ENCODE assay signal across 21 mouse cellular contexts in the genomic region with DNA sequence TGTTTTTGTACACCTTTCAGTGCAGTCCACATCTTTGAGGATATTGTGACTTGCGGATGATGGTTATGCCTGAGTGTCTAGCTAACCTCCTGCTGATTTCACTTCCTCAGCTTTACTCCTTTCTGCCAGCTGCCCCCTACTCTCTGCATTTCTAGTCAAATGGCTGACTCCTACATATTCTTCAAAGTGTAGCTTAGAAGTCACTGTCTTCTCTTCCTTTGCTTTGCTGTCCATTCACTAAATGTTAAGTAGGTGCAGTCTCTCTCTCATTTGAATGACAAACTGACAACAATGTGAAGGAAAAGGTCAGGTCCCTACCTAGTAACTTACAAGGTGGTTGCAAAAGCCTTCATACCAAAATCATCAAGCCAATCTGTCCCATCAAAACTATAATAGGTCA.
A peak's percentile ranks its signal among the peaks of the same experiment; 100 is the strongest.
DNase-seq lines count a peak whose midpoint lies in the region; ATAC-seq and TF ChIP-seq lines count a peak whose summit lies in the region.
"Had no signal": no experiment of that assay in that cellular context is flagged by ENCODE, and none has a peak within 500 bp of the region (broad histone marks: within the 10 kb centered on the region; RNA-seq: fewer than 3 reads in every experiment).

No protein-coding gene starts in this region.

- H3K9me3 ChIP-seq in ES-Bruce4 (replicated peaks; ENCODE audit: control insufficient read depth, insufficient read depth, low read length, poor library complexity, severe bottlenecking) = peaks cover 6% of the 10 kb centered on the region; the same call in 1 of the 2 replicates
- no peaks in the 10 kb centered on the region for H3K9me3 ChIP-seq in ES-E14 (ENCODE audit: control insufficient read depth, insufficient read depth, low read depth, low read length)
- H3K9me3 ChIP-seq in stomach, postnatal 0 days (ENCODE audit: control insufficient read depth, low read length) = no peaks in the 10 kb centered on the region
- H3K9me3 ChIP-seq: embryonic facial prominence, embryonic 10.5 days; embryonic facial prominence, embryonic 12.5 days; forebrain, embryonic 13.5 days; forebrain, embryonic 15.5 days had no signal

- H3K4me3 ChIP-seq in ES-Bruce4 (ENCODE audit: low read depth, low read length) = no peak overlapping the region
- no peak overlapping the region for H3K4me3 ChIP-seq in ES-E14 (ENCODE audit: insufficient read depth in 1 of 2, low read depth in 1 of 2, low read length in 2 of 2, poor library complexity in 1 of 2, severe bottlenecking in 1 of 2)
- H3K4me3 ChIP-seq in stomach, postnatal 0 days (ENCODE audit: low read depth, low read length) = no peak overlapping the region
- H3K4me3 ChIP-seq: embryonic facial prominence, embryonic 10.5 days; embryonic facial prominence, embryonic 12.5 days; forebrain, embryonic 13.5 days; forebrain, embryonic 15.5 days had no signal

- no peak overlapping the region for H3K9ac ChIP-seq in ES-Bruce4 (ENCODE audit: low read depth, poor library complexity, severe bottlenecking)
- no peak overlapping the region for H3K9ac ChIP-seq in ES-E14 (ENCODE audit: insufficient read depth, low read depth, low read length, poor library complexity, severe bottlenecking)
- H3K9ac ChIP-seq in stomach, postnatal 0 days (ENCODE audit: low read length) = no peak overlapping the region
- H3K9ac ChIP-seq: embryonic facial prominence, embryonic 12.5 days; forebrain, embryonic 13.5 days; forebrain, embryonic 15.5 days; forebrain, postnatal 0 days had no signal

- H3K36me3 ChIP-seq in ES-Bruce4 (ENCODE audit: control insufficient read depth, insufficient read depth, low read length, poor library complexity, severe bottlenecking) (no peaks in the 10 kb centered on the region), ES-E14 (ENCODE audit: control insufficient read depth, insufficient read depth, low read length, poor library complexity, severe bottlenecking) (no peaks in the 10 kb centered on the region)
- H3K36me3 ChIP-seq in stomach, postnatal 0 days (ENCODE audit: control insufficient read depth, insufficient read depth, low read length) = no peaks in the 10 kb centered on the region
- H3K36me3 ChIP-seq: embryonic facial prominence, embryonic 10.5 days; embryonic facial prominence, embryonic 12.5 days; forebrain, embryonic 15.5 days had no signal

- in situ Hi-C loops in ES-E14 (cut with MboI; ENCODE audit: low sequenced_read_pairs in 2 of 2, unreplicated experiment in 2 of 2) = no loop called here

- H3K4me2 ChIP-seq in stomach, postnatal 0 days (replicated peaks; ENCODE audit: low read depth) = no peak overlapping the region
- H3K4me2 ChIP-seq: embryonic facial prominence, embryonic 12.5 days; forebrain, embryonic 13.5 days; forebrain, embryonic 15.5 days had no signal

- peak overlapping the region; percentile 19; the same call in 1 of the 2 replicates for H3K27ac ChIP-seq in ES-Bruce4 (ENCODE audit: insufficient read depth, low read length)
- no peak overlapping the region; the same call in 1 of the 2 replicates for H3K27ac ChIP-seq in ES-E14 (ENCODE audit: insufficient read depth, low read depth, low read length, poor library complexity, severe bottlenecking)
- no peak overlapping the region for H3K27ac ChIP-seq in stomach, postnatal 0 days (replicated peaks)
- H3K27ac ChIP-seq: embryonic facial prominence, embryonic 10.5 days; embryonic facial prominence, embryonic 12.5 days; forebrain, embryonic 13.5 days; forebrain, embryonic 15.5 days had no signal

- 100% methylated on average over 1 of the region's 1 CpGs for WGBS in stomach, postnatal 0 days

- no peak for TF ChIP-seq CTCF in ES-Bruce4 (IDR thresholded peaks at IDR 0.05; ENCODE audit: low read depth, low read length)
- no peak for TF ChIP-seq CTCF in stomach, postnatal 0 days (IDR thresholded peaks at IDR 0.05; ENCODE audit: low read depth)

- TF ChIP-seq EP300 in ES-Bruce4 (IDR thresholded peaks at IDR 0.05; ENCODE audit: insufficient read depth, low read depth, low read length) = no peak
- no peak for TF ChIP-seq EP300 in stomach, postnatal 0 days (optimal IDR thresholded peaks at IDR 0.05)

- H3K4me1 ChIP-seq in ES-Bruce4 (ENCODE audit: control insufficient read depth, insufficient read depth, low read length) (no peaks in the 10 kb centered on the region), ES-E14 (ENCODE audit: control insufficient read depth in 2 of 2, insufficient read depth in 2 of 2, low read length in 2 of 2, poor library complexity in 1 of 2) (0 out of 4 replicates have a peak, but pooled peaks cover 2% of the 10 kb centered on the region in 2 experiments)
- H3K4me1 ChIP-seq in stomach, postnatal 0 days (replicated peaks; ENCODE audit: control insufficient read depth, insufficient read depth) = no peaks in the 10 kb centered on the region
- H3K4me1 ChIP-seq: embryonic facial prominence, embryonic 10.5 days; embryonic facial prominence, embryonic 12.5 days; forebrain, embryonic 13.5 days; forebrain, embryonic 15.5 days had no signal

- TF ChIP-seq POLR2A in ES-Bruce4 (IDR thresholded peaks at IDR 0.05; ENCODE audit: insufficient read depth, low read length) = no peak

- DNase-seq in ES-E14 (ENCODE audit: low read depth, low spot score) (peak; percentile 16), ZHBTc4 (ENCODE audit: low read depth, low spot score) (peak; percentile 62)
- DNase-seq in adrenal gland, adult 8-10 months = no peak
- DNase-seq in stomach, postnatal 0 days (ENCODE audit: low spot score) = no peak
- DNase-seq: adrenal gland, adult 2 months; adrenal gland, postnatal 14 days; adrenal gland, postnatal 36 days; B cell, adult 2 months; cerebellum, adult 11-12 months; cerebellum, adult 2 months; cerebellum, adult 9-10 months; cerebellum, postnatal 10 days; cerebellum, postnatal 25 days; forebrain, postnatal 0 days had no signal

- ATAC-seq in stomach, postnatal 0 days (ENCODE audit: low FRiP score, low TSS enrichment) = no peak
- ATAC-seq: CD4-positive, CD25-positive, alpha-beta regulatory T cell, adult 4 months; forebrain, embryonic 13.5 days; forebrain, embryonic 15.5 days; forebrain, postnatal 0 days had no signal

- H3K27me3 ChIP-seq in ES-Bruce4 (ENCODE audit: control insufficient read depth, insufficient read depth, low read length, poor library complexity, severe bottlenecking) = no peaks in the 10 kb centered on the region
- no peaks in the 10 kb centered on the region for H3K27me3 ChIP-seq in stomach, postnatal 0 days (ENCODE audit: control insufficient read depth, insufficient read depth, low read length)
- H3K27me3 ChIP-seq: CH12.LX; embryonic facial prominence, embryonic 12.5 days; forebrain, embryonic 13.5 days; forebrain, embryonic 15.5 days had no signal

TF ChIP-seq in ES-E14, 5 proteins besides CTCF, POLR2A, EP300 and RAD21:
- no peak for TF ChIP-seq CHD2 (IDR thresholded peaks at IDR 0.05; ENCODE audit: low read depth, low read length)
- TF ChIP-seq HCFC1 (IDR thresholded peaks at IDR 0.05; ENCODE audit: borderline replicate concordance, insufficient read depth, low read length) = no peak
- no peak for TF ChIP-seq ZNF384 (IDR thresholded peaks at IDR 0.05; ENCODE audit: low read depth, low read length)
- no peak for TF ChIP-seq MAFK (IDR thresholded peaks at IDR 0.05; ENCODE audit: insufficient read depth, low read depth, low read length)
- TF ChIP-seq ZC3H11A (IDR thresholded peaks at IDR 0.05; ENCODE audit: borderline replicate concordance, low read depth, low read length) = no peak

Comparison
In these comparisons a context has a peak if more than half of its experiments do, and no peak if none do; other contexts are left out.
1. DNase-seq: peak in ES-E14 (single experiment) and ZHBTc4 (single experiment); none in adrenal gland, adult 8-10 months (single experiment) and stomach, postnatal 0 days (single experiment).